Mouse (Mus musculus) ES-Bruce4 (cell line): ENCODE data around the gene Epgn.

Experiments used
- EP300 ChIP-seq: IDR thresholded peaks from 2 replicates; pipeline ENCODE4 v1.6.1; 2011; ENCODE audit warnings: low read depth, low read length; ENCODE audit not compliant: insufficient read depth
- POLR2A ChIP-seq: IDR thresholded peaks from one replicate; pipeline ENCODE4 v1.8.1; 2011; ENCODE audit warnings: low read length; ENCODE audit not compliant: insufficient read depth

DNA sequence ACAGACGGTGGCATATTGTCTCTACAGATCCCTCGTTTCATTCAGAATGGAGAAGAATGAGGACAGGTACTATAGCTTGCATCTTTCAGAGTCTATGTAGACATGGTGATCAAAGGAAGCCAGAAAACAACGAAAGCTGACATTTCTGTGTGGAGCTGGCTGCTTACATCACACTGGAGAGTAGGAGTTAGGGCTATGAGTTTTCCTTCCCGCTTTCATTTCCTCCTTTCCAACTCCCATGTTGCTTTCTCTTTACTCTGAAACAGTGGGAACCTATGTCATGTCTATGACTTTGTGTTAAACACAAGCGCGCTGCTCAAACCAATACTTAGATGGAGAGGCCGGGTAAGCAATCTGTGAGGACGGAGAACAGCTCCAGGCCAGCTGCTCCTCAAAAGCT is 27.3 kb upstream of the Epgn start:
- no peak for TF ChIP-seq EP300
- TF ChIP-seq POLR2A: no peak
